Mouse (Mus musculus): ENCODE data around the gene Gm49711.

Gm49711 gene

GRCm38 (mm10) chr16:92127226-92127625 is 69.1 kb downstream of the Gm49711 start:
- no peak for DNase-seq

GRCm38 (mm10) chr16:92127666-92128065 is 69.5 kb downstream of the Gm49711 start:
- no peak for DNase-seq

GRCm38 (mm10) chr16:92129843-92130242 is 71.7 kb downstream of the Gm49711 start:
- no peak for DNase-seq

GRCm38 (mm10) chr16:92132511-92132910 is 74.4 kb downstream of the Gm49711 start:
- DNase-seq: no peak

GRCm38 (mm10) chr16:92134148-92134764 is 76.1 kb downstream of the Gm49711 start:
- no peak for DNase-seq

GRCm38 (mm10) chr16:92136275-92136674 is 78.2 kb downstream of the Gm49711 start:
- no peak for DNase-seq

- no peak for DNase-seq
Observed at GRCm38 (mm10) chr16:92139386-92140261, 81.5 kb downstream of the Gm49711 start.

GRCm38 (mm10) chr16:92140328-92140727 is 82.2 kb downstream of the Gm49711 start:
- DNase-seq: no peak

GRCm38 (mm10) chr16:92141021-92141420 is 82.9 kb downstream of the Gm49711 start:
- DNase-seq: no peak

- no peak for DNase-seq
Observed at GRCm38 (mm10) chr16:92142426-92143012, 84.4 kb downstream of the Gm49711 start.

- DNase-seq: no peak
Observed at GRCm38 (mm10) chr16:92147631-92148366, 89.7 kb downstream of the Gm49711 start.

GRCm38 (mm10) chr16:92148367-92148728 is 90.2 kb downstream of the Gm49711 start:
- DNase-seq: no peak

GRCm38 (mm10) chr16:92150975-92151374 is 92.9 kb downstream of the Gm49711 start:
- DNase-seq: no peak

- peak; percentile 62 for DNase-seq
Observed at GRCm38 (mm10) chr16:92158021-92158455, 99.9 kb downstream of the Gm49711 start.

- peak; percentile 73 for DNase-seq
Observed at GRCm38 (mm10) chr16:92158461-92159091, 100.5 kb downstream of the Gm49711 start.

GRCm38 (mm10) chr16:92159114-92159513 is 101.0 kb downstream of the Gm49711 start:
- DNase-seq: peak; percentile 14

- no peak for DNase-seq
Observed at GRCm38 (mm10) chr16:92162289-92162688, 104.2 kb downstream of the Gm49711 start.

GRCm38 (mm10) chr16:92163545-92163944 is 105.4 kb downstream of the Gm49711 start:
- no peak for DNase-seq

GRCm38 (mm10) chr16:92176052-92176451 is 117.9 kb downstream of the Gm49711 start:
- DNase-seq: no peak

- DNase-seq: no peak
Observed at GRCm38 (mm10) chr16:92177718-92178117, 119.6 kb downstream of the Gm49711 start.

- DNase-seq: no peak
Observed at GRCm38 (mm10) chr16:92179306-92179705, 121.2 kb downstream of the Gm49711 start.

- no peak for DNase-seq
Observed at GRCm38 (mm10) chr16:92183477-92183876, 125.4 kb downstream of the Gm49711 start.

GRCm38 (mm10) chr16:92190603-92191002 is 132.5 kb downstream of the Gm49711 start:
- DNase-seq: no peak
